Mouse (Mus musculus): Measurements from ENCODE around the gene Zbtb46. TPM values are rescaled to one million over a fixed set of nuclear protein-coding genes. Genes with fewer than 3 reads are reported as not detected.

Zbtb46 gene
- polyA plus RNA-seq, 1 experiment: not detected

- TF ChIP-seq POLR2A (IDR thresholded peaks at IDR 0.05; ENCODE audit: insufficient read depth, low read depth, low read length): no peak; the same call in 1 of the 2 replicates
- peak; percentile 6; the same call in 1 of the 2 replicates for TF ChIP-seq CTCF (IDR thresholded peaks at IDR 0.05; ENCODE audit: insufficient read depth, low read depth, low read length)
- Histone ChIP-seq H3K27ac (ENCODE audit: insufficient read depth, low read depth, low read length) (peak overlapping the region; percentile 80), H3K4me3 (ENCODE audit: insufficient read depth, low read depth, low read length) (peak overlapping the region; percentile 74), H3K4me1 (ENCODE audit: control insufficient read depth, insufficient read depth, low read length) (peaks cover 3% of the 10 kb centered on the region; the same call in 1 of the 2 replicates)
- WGBS: 0% methylated on average over 20 of the region's 20 CpGs
These were observed 93.6 kb downstream of the Zbtb46 start for GRCm38 (mm10) chr2:181365655-181366075.

DNA sequence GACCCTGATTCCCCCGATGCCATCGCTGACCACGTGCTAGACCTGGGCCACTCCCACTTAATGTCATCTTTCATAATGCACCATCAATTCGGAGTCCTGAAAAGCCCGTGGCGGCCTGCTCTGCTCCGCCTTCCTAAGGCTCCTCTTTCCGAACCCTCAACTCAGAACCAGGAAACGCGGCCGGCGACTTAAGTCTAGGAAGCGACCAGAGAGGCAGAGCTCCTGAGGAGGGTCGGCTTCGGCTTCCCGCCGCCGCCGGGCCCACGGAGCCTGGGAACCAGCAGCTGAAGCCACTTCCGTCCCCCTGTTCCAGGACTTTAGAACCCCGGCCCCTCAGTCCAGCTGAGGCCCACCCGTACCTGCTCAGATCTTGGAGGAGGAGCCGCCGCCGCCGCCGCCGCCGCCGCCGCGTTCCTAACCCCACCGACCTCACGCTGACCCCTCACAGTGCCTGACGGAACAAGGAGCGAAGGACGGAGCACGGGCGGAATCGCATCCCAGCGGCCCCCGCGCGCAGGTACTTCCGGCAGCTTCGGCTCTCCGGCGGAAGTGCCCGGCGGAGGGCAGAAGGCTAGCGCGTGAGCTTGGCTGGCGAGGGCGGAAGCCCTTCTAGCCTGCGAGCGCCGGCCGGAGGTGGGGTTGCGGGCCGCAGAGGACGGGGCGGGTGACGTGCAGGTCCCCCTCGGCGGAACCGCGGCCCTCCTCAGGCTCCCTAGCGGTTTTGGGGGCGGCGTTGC, 94.2 kb downstream of the Zbtb46 start, which contains the start of the genes Zgpat and Arfrp1:
Gene Zgpat, plus strand, starts transcription at position 69 of the 737 bp plus-strand sequence.
Gene Arfrp1, minus strand, starts transcription at position 545 of the 737 bp plus-strand sequence.
- peaks cover 3% of the 10 kb centered on the region; the same call in 1 of the 2 replicates for H3K4me1 ChIP-seq (ENCODE audit: control insufficient read depth, insufficient read depth, low read length)
- peak within 1 kb of the TSS; percentile 74 for H3K4me3 ChIP-seq (ENCODE audit: insufficient read depth, low read depth, low read length)
- peak within 1 kb of the TSS; percentile 80 for H3K27ac ChIP-seq (ENCODE audit: insufficient read depth, low read depth, low read length)
- WGBS: under 1% methylated on average over 68 of the region's 71 CpGs
- TF ChIP-seq CTCF (IDR thresholded peaks at IDR 0.05; ENCODE audit: insufficient read depth, low read depth, low read length) (no peak), POLR2A (IDR thresholded peaks at IDR 0.05; ENCODE audit: insufficient read depth, low read depth, low read length) (peak; percentile 72)

DNA sequence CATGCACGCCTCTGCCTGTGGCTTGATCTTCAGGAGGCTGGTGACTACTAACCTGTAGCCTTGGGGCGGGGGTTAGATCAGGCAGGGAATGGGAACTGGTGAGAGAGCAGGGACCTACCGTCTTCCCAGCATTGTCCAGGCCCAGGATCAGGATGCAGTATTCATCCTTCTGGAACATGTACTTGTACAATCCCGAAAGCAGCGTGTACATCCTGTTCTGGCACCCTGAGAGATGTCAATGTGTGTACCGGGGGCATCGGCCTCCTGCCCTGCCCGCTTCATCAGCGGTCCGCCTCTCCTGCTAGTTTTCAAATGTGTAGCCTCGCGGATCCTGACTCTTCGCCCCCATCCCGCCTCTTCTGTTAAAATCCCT, 94.8 kb downstream of the Zbtb46 start:
- TF ChIP-seq POLR2A (IDR thresholded peaks at IDR 0.05; ENCODE audit: insufficient read depth, low read depth, low read length) (no peak), CTCF (IDR thresholded peaks at IDR 0.05; ENCODE audit: insufficient read depth, low read depth, low read length) (no peak)
- H3K27ac ChIP-seq (ENCODE audit: insufficient read depth, low read depth, low read length): no peak overlapping the region
- 4% methylated on average over 14 of the region's 14 CpGs for WGBS

DNA sequence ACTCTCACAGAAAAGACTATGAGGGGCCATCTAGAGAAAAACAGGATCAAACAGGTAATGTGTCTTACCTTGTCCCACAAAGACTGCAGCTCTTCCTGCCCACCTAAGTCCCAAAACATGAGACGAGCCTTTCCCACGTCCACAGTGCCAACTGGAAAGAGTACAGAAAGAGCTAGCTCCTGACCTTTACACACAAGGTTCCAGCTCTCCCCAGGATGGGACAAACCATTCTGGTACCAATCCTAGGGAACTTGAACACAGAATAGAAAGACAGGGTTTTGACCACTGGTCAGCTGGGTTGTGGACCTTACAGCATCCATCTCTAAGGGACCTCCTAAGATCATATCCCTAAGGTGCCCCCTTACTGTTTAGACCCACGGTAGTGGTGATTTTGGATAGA, 95.3 kb downstream of the Zbtb46 start:
- Histone ChIP-seq H3K4me3 (ENCODE audit: insufficient read depth, low read depth, low read length) (no peak overlapping the region), H3K27ac (ENCODE audit: insufficient read depth, low read depth, low read length) (no peak overlapping the region), H3K4me1 (ENCODE audit: control insufficient read depth, insufficient read depth, low read length) (peaks cover 3% of the 10 kb centered on the region; the same call in 1 of the 2 replicates)
- TF ChIP-seq POLR2A (IDR thresholded peaks at IDR 0.05; ENCODE audit: insufficient read depth, low read depth, low read length): no peak
- TF ChIP-seq CTCF (IDR thresholded peaks at IDR 0.05; ENCODE audit: insufficient read depth, low read depth, low read length): no peak
- WGBS: 84% methylated on average over 3 of the region's 3 CpGs

More for the DNA sequence above, 94.8 kb downstream of the Zbtb46 start:
- Histone ChIP-seq H3K4me1 (ENCODE audit: control insufficient read depth, insufficient read depth, low read length) (peaks cover 3% of the 10 kb centered on the region; the same call in 1 of the 2 replicates), H3K4me3 (ENCODE audit: insufficient read depth, low read depth, low read length) (peak overlapping the region; percentile 74)

DNA sequence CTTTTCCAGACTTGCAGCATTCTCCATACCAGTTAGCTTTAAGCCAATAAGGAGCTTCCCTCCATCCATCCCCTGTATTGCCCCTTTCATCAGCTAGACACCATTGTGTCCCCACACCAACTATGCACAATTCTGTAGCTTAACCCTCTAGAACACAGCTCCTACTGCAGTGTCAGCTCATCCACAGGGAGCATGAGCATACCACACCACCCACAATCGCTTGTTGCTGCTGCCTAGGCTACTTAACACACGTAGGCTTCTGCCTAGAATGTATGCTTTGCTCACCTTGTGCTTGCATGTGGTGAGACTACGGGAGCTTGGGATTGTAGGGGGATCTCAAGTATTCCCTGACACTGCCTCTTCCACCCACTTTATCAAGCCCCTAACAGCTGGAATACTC, 102.4 kb downstream of the Zbtb46 start:
- 71% methylated on average over 3 of the region's 3 CpGs for WGBS
- no peak overlapping the region for H3K27ac ChIP-seq (ENCODE audit: insufficient read depth, low read depth, low read length)
- TF ChIP-seq POLR2A (IDR thresholded peaks at IDR 0.05; ENCODE audit: insufficient read depth, low read depth, low read length) (no peak), CTCF (IDR thresholded peaks at IDR 0.05; ENCODE audit: insufficient read depth, low read depth, low read length) (no peak)

GRCm38 (mm10) chr2:181342766-181343165, 116.5 kb downstream of the Zbtb46 start:
- no peaks in the 10 kb centered on the region for H3K4me1 ChIP-seq (ENCODE audit: control insufficient read depth, insufficient read depth, low read length)
- H3K4me3 ChIP-seq (ENCODE audit: insufficient read depth, low read depth, low read length): no peak overlapping the region
- TF ChIP-seq CTCF (IDR thresholded peaks at IDR 0.05; ENCODE audit: insufficient read depth, low read depth, low read length) (no peak), POLR2A (IDR thresholded peaks at IDR 0.05; ENCODE audit: insufficient read depth, low read depth, low read length) (no peak)
- 92% methylated on average over 6 of the region's 6 CpGs for WGBS
- no peak overlapping the region for H3K27ac ChIP-seq (ENCODE audit: insufficient read depth, low read depth, low read length)

More for the DNA sequence above, 102.4 kb downstream of the Zbtb46 start:
- Histone ChIP-seq H3K4me3 (ENCODE audit: insufficient read depth, low read depth, low read length) (no peak overlapping the region), H3K4me1 (ENCODE audit: control insufficient read depth, insufficient read depth, low read length) (no peaks in the 10 kb centered on the region)

DNA sequence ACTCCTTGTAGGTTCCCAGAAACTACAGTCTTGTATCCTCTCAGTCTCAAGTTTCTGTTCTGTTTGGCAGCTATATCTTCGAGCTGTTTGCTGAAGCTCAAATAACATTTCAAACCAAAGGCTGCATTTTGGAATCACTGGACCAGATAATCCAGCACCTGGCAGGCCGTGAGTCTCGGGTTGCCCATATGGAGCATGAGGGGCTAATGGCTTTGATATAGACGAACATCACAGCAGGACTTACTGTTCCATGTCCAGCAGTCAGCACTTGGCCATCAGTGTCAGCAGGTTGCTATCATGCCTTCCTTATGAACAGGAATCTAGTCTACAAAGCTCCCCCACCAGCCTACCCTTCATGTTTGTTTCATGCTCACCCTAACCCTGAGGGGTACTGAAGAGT, 118.8 kb downstream of the Zbtb46 start:
- 70% methylated on average over 4 of the region's 4 CpGs for WGBS
- Histone ChIP-seq H3K4me1 (ENCODE audit: control insufficient read depth, insufficient read depth, low read length) (no peaks in the 10 kb centered on the region), H3K27ac (ENCODE audit: insufficient read depth, low read depth, low read length) (no peak overlapping the region), H3K4me3 (ENCODE audit: insufficient read depth, low read depth, low read length) (no peak overlapping the region)
- TF ChIP-seq POLR2A (IDR thresholded peaks at IDR 0.05; ENCODE audit: insufficient read depth, low read depth, low read length) (no peak), CTCF (IDR thresholded peaks at IDR 0.05; ENCODE audit: insufficient read depth, low read depth, low read length) (no peak)

Other genes with a start within 250 kb of the Zbtb46 start
- gene Srms, start 246.2 kb downstream of the Zbtb46 start, polyA plus RNA-seq (2012; ENCODE audit: insufficient read depth, insufficient read length, low replicate concordance, missing spikeins): not detected in 2 replicates
- not detected in 2 replicates for gene Fndc11, start 239.4 kb downstream of the Zbtb46 start, polyA plus RNA-seq (2012; ENCODE audit: insufficient read depth, insufficient read length, low replicate concordance, missing spikeins)
- gene Helz2, start 217.4 kb downstream of the Zbtb46 start, polyA plus RNA-seq (2012; ENCODE audit: insufficient read depth, insufficient read length, low replicate concordance, missing spikeins): not detected in 2 replicates
- not detected in 2 replicates for gene Gmeb2, start 171.4 kb downstream of the Zbtb46 start, polyA plus RNA-seq (2012; ENCODE audit: insufficient read depth, insufficient read length, low replicate concordance, missing spikeins)
- gene Stmn3, start 144.9 kb downstream of the Zbtb46 start, polyA plus RNA-seq (2012; ENCODE audit: insufficient read depth, insufficient read length, low replicate concordance, missing spikeins): not detected in 2 replicates
- not detected in 2 replicates for gene Rtel1, start 139.7 kb downstream of the Zbtb46 start, polyA plus RNA-seq (2012; ENCODE audit: insufficient read depth, insufficient read length, low replicate concordance, missing spikeins)
- 445 TPM in 1 of 2 replicates, not detected in the other for gene Zgpat, start 94.5 kb downstream of the Zbtb46 start, polyA plus RNA-seq (2012; ENCODE audit: insufficient read depth, insufficient read length, low replicate concordance, missing spikeins)
- not detected in 2 replicates for gene Arfrp1, start 94.0 kb downstream of the Zbtb46 start, polyA plus RNA-seq (2012; ENCODE audit: insufficient read depth, insufficient read length, low replicate concordance, missing spikeins)
- not detected in 2 replicates for gene Lime1, start 79.3 kb downstream of the Zbtb46 start, polyA plus RNA-seq (2012; ENCODE audit: insufficient read depth, insufficient read length, low replicate concordance, missing spikeins)
- not detected in 2 replicates for gene Abhd16b, start 33.8 kb upstream of the Zbtb46 start, polyA plus RNA-seq (2012; ENCODE audit: insufficient read depth, insufficient read length, low replicate concordance, missing spikeins)
- 317 TPM in 1 of 2 replicates, not detected in the other for gene Tpd52l2, start 37.7 kb upstream of the Zbtb46 start, polyA plus RNA-seq (2012; ENCODE audit: insufficient read depth, insufficient read length, low replicate concordance, missing spikeins)
- 347 and 447 TPM in 2 replicates for gene Dnajc5, start 61.1 kb upstream of the Zbtb46 start, polyA plus RNA-seq (2012; ENCODE audit: insufficient read depth, insufficient read length, low replicate concordance, missing spikeins)
- gene Uckl1, start 125.5 kb upstream of the Zbtb46 start, polyA plus RNA-seq (2012; ENCODE audit: insufficient read depth, insufficient read length, low replicate concordance, missing spikeins): not detected in 2 replicates
- not detected in 2 replicates for gene Prpf6, start 132.4 kb upstream of the Zbtb46 start, polyA plus RNA-seq (2012; ENCODE audit: insufficient read depth, insufficient read length, low replicate concordance, missing spikeins)
- not detected in 2 replicates for gene Zfp512b, start 133.4 kb upstream of the Zbtb46 start, polyA plus RNA-seq (2012; ENCODE audit: insufficient read depth, insufficient read length, low replicate concordance, missing spikeins)
- not detected in 2 replicates for gene Samd10, start 139.8 kb upstream of the Zbtb46 start, polyA plus RNA-seq (2012; ENCODE audit: insufficient read depth, insufficient read length, low replicate concordance, missing spikeins)
- not detected in 2 replicates for gene Gm29797, start 197.6 kb upstream of the Zbtb46 start, polyA plus RNA-seq (2012; ENCODE audit: insufficient read depth, insufficient read length, low replicate concordance, missing spikeins)
- not detected in 2 replicates for gene Sox18, start 212.2 kb upstream of the Zbtb46 start, polyA plus RNA-seq (2012; ENCODE audit: insufficient read depth, insufficient read length, low replicate concordance, missing spikeins)
- not detected in 2 replicates for gene Tcea2, start 220.9 kb upstream of the Zbtb46 start, polyA plus RNA-seq (2012; ENCODE audit: insufficient read depth, insufficient read length, low replicate concordance, missing spikeins)
- gene Rgs19, start 234.6 kb upstream of the Zbtb46 start, polyA plus RNA-seq (2012; ENCODE audit: insufficient read depth, insufficient read length, low replicate concordance, missing spikeins): not detected in 2 replicates
- gene Lkaaear1, start 239.0 kb upstream of the Zbtb46 start, polyA plus RNA-seq (2012; ENCODE audit: insufficient read depth, insufficient read length, low replicate concordance, missing spikeins): not detected in 2 replicates